ENCODE assay signal across 8 mouse cellular contexts in the genomic region with DNA sequence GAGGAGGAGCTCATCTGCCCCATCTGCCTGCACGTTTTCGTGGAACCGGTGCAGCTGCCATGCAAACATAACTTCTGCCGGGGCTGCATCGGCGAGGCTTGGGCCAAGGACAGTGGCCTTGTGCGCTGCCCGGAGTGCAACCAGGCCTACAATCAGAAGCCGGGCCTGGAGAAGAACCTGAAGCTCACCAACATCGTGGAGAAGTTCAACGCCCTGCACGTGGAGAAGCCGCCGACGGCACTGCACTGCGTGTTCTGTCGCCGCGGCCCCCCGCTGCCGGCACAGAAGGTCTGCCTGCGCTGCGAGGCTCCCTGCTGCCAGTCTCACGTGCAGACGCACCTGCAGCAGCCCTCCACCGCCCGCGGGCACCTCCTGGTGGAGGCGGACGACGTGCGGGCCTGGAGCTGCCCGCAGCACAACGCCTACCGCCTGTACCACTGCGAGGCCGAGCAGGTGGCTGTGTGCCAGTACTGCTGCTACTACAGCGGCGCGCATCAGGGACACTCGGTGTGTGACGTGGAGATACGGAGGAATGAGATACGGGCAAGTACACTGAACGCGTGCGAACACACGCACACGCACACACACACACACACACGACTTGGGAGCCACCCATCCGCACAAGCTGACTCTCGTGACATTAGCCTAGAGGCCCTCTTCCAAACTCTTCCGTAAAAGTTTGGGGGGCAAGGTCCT. TPM values are rescaled to one million over a fixed set of nuclear protein-coding genes. Genes with fewer than 3 reads are reported as not detected.
A peak's percentile ranks its signal among the peaks of the same experiment; 100 is the strongest.
DNase-seq lines count a peak whose midpoint lies in the region; ATAC-seq lines count a peak whose summit lies in the region.

No protein-coding gene starts in this region.

- peak; percentile 77 for DNase-seq in R1 (ENCODE audit: low read depth, low spot score)
- peak; percentile 85 to 86 for DNase-seq in cerebellum, postnatal 10 days
- DNase-seq in gastrocnemius, adult 18-20 months (ENCODE audit: low spot score) = peak; percentile 74
- DNase-seq in left cerebral cortex, postnatal 14 days (ENCODE audit: low spot score in 2 of 2) = peak; percentile 80 to 93
- DNase-seq in right cerebral cortex, postnatal 36 days (ENCODE audit: low spot score in 2 of 2) = peak; percentile 80 to 82
- peak; percentile 66 for DNase-seq in yolk sac, embryonic 10.5 days (ENCODE audit: low spot score)

- peak; percentile 5 for ATAC-seq in inflammation-experienced regulatory T-cells, adult 6 months
- peak; percentile 35 for ATAC-seq in megakaryocyte progenitor cell, adult 5-6 weeks (replicated peaks; ENCODE audit: poor library complexity)

- intact Hi-C loops in left cerebral cortex, postnatal 14 days (cut with DNase I) = loop anchor here (2.0 to 5.0 kb wide), 3 partner anchors 22 to 105 kb away; a partner anchor contains a TSS

RNA-seq across cellular contexts. Expression of a gene that starts 1.1 kb away (rescaled TPM):
- 10 to 100 TPM; 17.6 to 22.5 TPM for total RNA-seq in gastrocnemius, adult 18-20 months (2021)
- polyA plus RNA-seq in inflammation-experienced regulatory T-cells, adult 6 months (2017; shearing (Covaris generic)) = 10 to 100 TPM; 24.1 to 26.3 (median 25.9) TPM
- total RNA-seq in left cerebral cortex, postnatal 14 days (2021) = 100 to 1,000 TPM; 103 to 110 TPM
- 9.7 and 18.0 TPM in 2 replicates for total RNA-seq in megakaryocyte progenitor cell, adult 5-6 weeks (2015)
- total RNA-seq in megakaryocyte progenitor cell, adult 5-6 weeks (2017) = 12.8 and 12.9 TPM in 2 replicates

Comparison
In these comparisons a context has a peak if more than half of its experiments do, and no peak if none do; other contexts are left out.
1. Peak in every context shown above with its lines: DNase-seq and ATAC-seq.
2. RNA of a gene that starts 1.1 kb away (total RNA-seq): 103 to 110 TPM in left cerebral cortex, postnatal 14 days; 17.6 to 22.5 TPM in gastrocnemius, adult 18-20 months and 9.7 to 18.0 TPM in megakaryocyte progenitor cell, adult 5-6 weeks; every median in the first group is over 4 times any median in the second.